ENCODE assay signal across 7 mouse cellular contexts in the genomic region with DNA sequence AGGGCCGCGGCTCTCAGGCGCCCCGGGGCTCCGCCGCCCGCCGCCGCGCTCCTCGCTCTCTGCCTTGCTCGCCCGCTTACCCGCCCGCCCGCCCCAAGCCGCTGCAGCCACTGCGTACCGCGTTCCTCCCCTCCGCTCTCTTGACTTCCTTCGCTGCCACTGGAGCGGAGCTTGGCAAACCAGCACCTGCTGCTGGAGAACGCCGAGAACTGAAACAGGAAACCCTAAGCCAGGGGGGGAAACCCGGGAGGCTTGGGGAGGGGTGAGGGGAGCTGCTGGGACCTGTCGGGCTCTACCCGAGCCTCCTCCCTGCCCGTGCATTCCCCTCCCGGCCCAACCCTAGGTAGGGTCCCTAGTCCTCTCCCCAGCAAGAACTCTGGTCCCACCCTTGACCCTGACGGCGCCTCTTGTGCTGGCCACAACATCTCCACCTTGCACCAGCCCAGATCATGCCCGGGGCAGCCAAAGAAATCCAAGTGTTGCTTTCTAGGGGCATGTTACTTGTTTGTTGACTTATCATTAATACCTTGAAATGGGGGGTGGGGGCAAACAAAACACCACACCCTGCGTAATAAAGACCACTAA. TPM values are rescaled to one million over a fixed set of nuclear protein-coding genes. Genes with fewer than 3 reads are reported as not detected.
A peak's percentile ranks its signal among the peaks of the same experiment; 100 is the strongest.
DNase-seq lines count a peak whose midpoint lies in the region; ATAC-seq and TF ChIP-seq lines count a peak whose summit lies in the region.

No protein-coding gene starts in this region.

- H3K4me2 ChIP-seq in intestine, embryonic 15.5 days (replicated peaks), result peak overlapping the region; percentile 88
- H3K4me2 ChIP-seq in midbrain, embryonic 11.5 days, result peak overlapping the region; percentile 68

- ATAC-seq in intestine, embryonic 15.5 days, result peak; percentile 89
- ATAC-seq in midbrain, embryonic 11.5 days (ENCODE audit: low FRiP score), result peak; percentile 89

- H3K9ac ChIP-seq in intestine, embryonic 15.5 days, result peak overlapping the region; percentile 91
- peak overlapping the region; percentile 99 for H3K9ac ChIP-seq in midbrain, embryonic 11.5 days (ENCODE audit: low read length)

- TF ChIP-seq POLR2A in cortical plate, adult 2 months (IDR thresholded peaks at IDR 0.05; ENCODE audit: extremely low read depth, insufficient read depth, low read length), result peak; percentile 89

- WGBS in intestine, embryonic 15.5 days, result under 1% methylated on average over 17 of the region's 34 CpGs
- WGBS in limb, embryonic 10.5 days, result 1% methylated on average over 34 of the region's 34 CpGs
- 2% methylated on average over 30 of the region's 34 CpGs for WGBS in midbrain, embryonic 11.5 days

- peak; percentile 71 to 79 for DNase-seq in adrenal gland, adult 18-20 months (ENCODE audit: low spot score in 2 of 2)
- DNase-seq in gastrocnemius, postnatal 14 days, result peak; percentile 84
- DNase-seq in limb, embryonic 10.5 days (ENCODE audit: low spot score), result peak; percentile 85
- DNase-seq in midbrain, embryonic 11.5 days (ENCODE audit: low spot score, missing footprints), result peak; percentile 95
- peak; percentile 19 to 39 for DNase-seq in spleen, postnatal 14 days (ENCODE audit: low spot score in 2 of 2)

- H3K9me3 ChIP-seq in intestine, embryonic 15.5 days, result no peaks in the 10 kb centered on the region
- no peaks in the 10 kb centered on the region for H3K9me3 ChIP-seq in limb, embryonic 10.5 days (replicated peaks)
- no peaks in the 10 kb centered on the region for H3K9me3 ChIP-seq in midbrain, embryonic 11.5 days (ENCODE audit: control insufficient read depth, low read length)

- 0 out of 2 replicates have a peak overlapping the region, but pooled peaks have one; percentile 38 for H3K27ac ChIP-seq in cortical plate, adult 2 months (ENCODE audit: insufficient read depth, low read length)
- H3K27ac ChIP-seq in intestine, embryonic 15.5 days, result peak overlapping the region; percentile 92
- H3K27ac ChIP-seq in limb, embryonic 10.5 days, result peak overlapping the region; percentile 97
- H3K27ac ChIP-seq in midbrain, embryonic 11.5 days (ENCODE audit: low read depth, low read length), result peak overlapping the region; percentile 90

- H3K4me1 ChIP-seq in cortical plate, adult 2 months (ENCODE audit: control insufficient read depth, insufficient read depth, low read length), result peaks cover 1% of the 10 kb centered on the region; the same call in 1 of the 2 replicates
- H3K4me1 ChIP-seq in intestine, embryonic 15.5 days (replicated peaks), result peaks cover 7% of the 10 kb centered on the region; the same call in 1 of the 2 replicates
- peaks cover 14% of the 10 kb centered on the region for H3K4me1 ChIP-seq in limb, embryonic 10.5 days
- H3K4me1 ChIP-seq in midbrain, embryonic 11.5 days (ENCODE audit: control insufficient read depth, insufficient read depth, low read length), result peaks cover 10% of the 10 kb centered on the region; the same call in 1 of the 2 replicates

- H3K4me3 ChIP-seq in cortical plate, adult 2 months (ENCODE audit: insufficient read depth, low read length), result peak overlapping the region; percentile 75
- H3K4me3 ChIP-seq in intestine, embryonic 15.5 days (replicated peaks), result peak overlapping the region; percentile 87
- H3K4me3 ChIP-seq in limb, embryonic 10.5 days, result peak overlapping the region; percentile 76
- H3K4me3 ChIP-seq in midbrain, embryonic 11.5 days (ENCODE audit: low read depth, low read length), result peak overlapping the region; percentile 91

- H3K36me3 ChIP-seq in intestine, embryonic 15.5 days, result no peaks in the 10 kb centered on the region
- no peaks in the 10 kb centered on the region for H3K36me3 ChIP-seq in limb, embryonic 10.5 days
- no peaks in the 10 kb centered on the region for H3K36me3 ChIP-seq in midbrain, embryonic 11.5 days (ENCODE audit: control insufficient read depth, insufficient read depth, low read length)

- intact Hi-C loops in gastrocnemius, postnatal 14 days (cut with DNase I; ENCODE audit: low total_unique reads), result no loop called here

- 0 out of 2 replicates have a peak, but pooled peaks cover 10% of the 10 kb centered on the region for H3K27me3 ChIP-seq in intestine, embryonic 15.5 days (replicated peaks)
- peaks cover 24% of the 10 kb centered on the region for H3K27me3 ChIP-seq in limb, embryonic 10.5 days (ENCODE audit: low read depth, poor library complexity, severe bottlenecking)
- peaks cover 2% of the 10 kb centered on the region; the same call in 1 of the 2 replicates for H3K27me3 ChIP-seq in midbrain, embryonic 11.5 days (ENCODE audit: control insufficient read depth, insufficient read depth, low read length)

- peak; percentile 28; the same call in 1 of the 2 replicates for TF ChIP-seq CTCF in cortical plate, adult 2 months (IDR thresholded peaks at IDR 0.05; ENCODE audit: extremely low read depth, insufficient read depth, low read length)

RNA-seq across cellular contexts. Expression of gene Zc3h12c, which starts 0.4 kb away (rescaled TPM):
- 10 to 100 TPM; 18.4 to 23.7 TPM for total RNA-seq in adrenal gland, adult 18-20 months (2021)
- 3.9 and 4.7 TPM in 2 replicates for polyA plus RNA-seq in cortical plate, adult 2 months (2012; rRNA removed)
- 1 to 10 TPM; 5.7 to 6.4 TPM for total RNA-seq in gastrocnemius, postnatal 14 days (2021)
- polyA plus RNA-seq in intestine, embryonic 15.5 days (2015; fragmentation: Nextera tagmentation; extraction: Ambion mirVana), result 2.0 and 2.1 TPM in 2 replicates
- polyA plus RNA-seq in limb, embryonic 10.5 days (2016; fragmentation: Nextera tagmentation; extraction: Ambion mirVana), result 2.2 and 2.5 TPM in 2 replicates
- 17.2 and 17.8 TPM in 2 replicates for polyA plus RNA-seq in midbrain, embryonic 11.5 days (2014; fragmentation: Nextera tagmentation; extraction: Ambion mirVana)

Comparison
In these comparisons a context has a peak if more than half of its experiments do, and no peak if none do; other contexts are left out.
1. Peak in every context shown above with its lines: DNase-seq, ATAC-seq, H3K4me3 ChIP-seq and H3K27ac ChIP-seq.
2. DNase-seq: peak in every context shown above with its lines; median percentile 95 in midbrain, embryonic 11.5 days; 85 in limb, embryonic 10.5 days; 84 in gastrocnemius, postnatal 14 days; 75 in adrenal gland, adult 18-20 months; 29 in spleen, postnatal 14 days.
3. H3K27ac ChIP-seq: peak in every context shown above with its lines; median percentile 97 in limb, embryonic 10.5 days; 92 in intestine, embryonic 15.5 days; 90 in midbrain, embryonic 11.5 days; 38 in cortical plate, adult 2 months.